ENCODE assay signal across 12 mouse cellular contexts in genomic region chr15:13244306-13244705, GRCm38 (mm10).
DNase-seq lines count a peak whose midpoint lies in the region; ATAC-seq lines count a peak whose summit lies in the region.
"Had no signal": no experiment of that assay in that cellular context is flagged by ENCODE, and none has a peak within 500 bp of the region (broad histone marks: within the 10 kb centered on the region; RNA-seq: fewer than 3 reads in every experiment).

No protein-coding gene starts in this region.

- no peaks in the 10 kb centered on the region for H3K9me3 ChIP-seq in heart, embryonic 11.5 days (replicated peaks; ENCODE audit: control insufficient read depth, low read length)
- H3K9me3 ChIP-seq in embryonic facial prominence, embryonic 14.5 days (ENCODE audit: control insufficient read depth, low read length) = 0 out of 2 replicates have a peak, but pooled peaks cover 2% of the 10 kb centered on the region
- H3K9me3 ChIP-seq: liver, embryonic 13.5 days had no signal

- no peaks in the 10 kb centered on the region for H3K27me3 ChIP-seq in heart, embryonic 11.5 days (ENCODE audit: control insufficient read depth, insufficient read depth, low read length)
- no peaks in the 10 kb centered on the region for H3K27me3 ChIP-seq in embryonic facial prominence, embryonic 14.5 days (replicated peaks; ENCODE audit: control insufficient read depth, insufficient read depth, low read length)
- H3K27me3 ChIP-seq: liver, embryonic 13.5 days had no signal

- no peak for DNase-seq in heart, adult 18-20 months
- DNase-seq in 416B (ENCODE audit: low read depth) = peak; percentile 0
- DNase-seq in embryonic facial prominence, embryonic 14.5 days (ENCODE audit: low spot score) = peak; percentile 18
- peak; percentile 46 for DNase-seq in kidney, postnatal 14 days
- DNase-seq in cerebellum, adult 8-10 months = no peak
- no peak for DNase-seq in layer of hippocampus, postnatal 10 days (ENCODE audit: low spot score in 2 of 2)
- DNase-seq in right cerebral cortex, postnatal 25 days = no peak
- DNase-seq: cerebellum, postnatal 36 days; gastrocnemius, adult 2 months; liver, embryonic 13.5 days had no signal

- H3K4me2 ChIP-seq in heart, embryonic 11.5 days = peak overlapping the region; percentile 56
- H3K4me2 ChIP-seq in embryonic facial prominence, embryonic 14.5 days (ENCODE audit: low read depth, low read length) = peak overlapping the region; percentile 34
- H3K4me2 ChIP-seq: liver, embryonic 13.5 days had no signal

- no peak overlapping the region for H3K27ac ChIP-seq in heart, embryonic 11.5 days (ENCODE audit: low read depth, low read length)
- no peak overlapping the region for H3K27ac ChIP-seq in embryonic facial prominence, embryonic 14.5 days (replicated peaks; ENCODE audit: low read depth, low read length)
- H3K27ac ChIP-seq: gastrocnemius, adult 2 months; liver, embryonic 13.5 days had no signal

- no peaks in the 10 kb centered on the region for H3K36me3 ChIP-seq in heart, embryonic 11.5 days (ENCODE audit: control insufficient read depth, insufficient read depth, low read length)
- no peaks in the 10 kb centered on the region for H3K36me3 ChIP-seq in embryonic facial prominence, embryonic 14.5 days (ENCODE audit: control insufficient read depth, insufficient read depth, low read length)
- H3K36me3 ChIP-seq: liver, embryonic 13.5 days had no signal

- WGBS in heart, embryonic 11.5 days (ENCODE audit: insufficient replicate concordance) = 16% methylated on average over 14 of the region's 14 CpGs
- WGBS in embryonic facial prominence, embryonic 14.5 days = 17% methylated on average over 14 of the region's 14 CpGs

- peak overlapping the region; percentile 19; the same call in 1 of the 2 replicates for H3K4me3 ChIP-seq in heart, embryonic 11.5 days (ENCODE audit: low read depth, low read length)
- no peak overlapping the region for H3K4me3 ChIP-seq in embryonic facial prominence, embryonic 14.5 days (ENCODE audit: low read depth, low read length)
- H3K4me3 ChIP-seq: gastrocnemius, adult 2 months; liver, embryonic 13.5 days had no signal

- peak; percentile 77 for ATAC-seq in heart, embryonic 11.5 days (replicated peaks; ENCODE audit: insufficient number of reproducible peaks, low FRiP score, low TSS enrichment)
- peak; percentile 47; the same call in 1 of the 2 replicates for ATAC-seq in embryonic facial prominence, embryonic 14.5 days (ENCODE audit: low read depth)
- ATAC-seq: CD4-positive, CD25-positive, alpha-beta regulatory T cell, adult 4 months had no signal

- no peak overlapping the region for H3K9ac ChIP-seq in heart, embryonic 11.5 days (ENCODE audit: low read depth, low read length)
- no peak overlapping the region for H3K9ac ChIP-seq in embryonic facial prominence, embryonic 14.5 days (ENCODE audit: low read depth, low read length)
- H3K9ac ChIP-seq: liver, embryonic 13.5 days had no signal

- 0 out of 2 replicates have a peak, but pooled peaks cover 2% of the 10 kb centered on the region for H3K4me1 ChIP-seq in heart, embryonic 11.5 days (ENCODE audit: control insufficient read depth, insufficient read depth, low read length)
- H3K4me1 ChIP-seq in embryonic facial prominence, embryonic 14.5 days (ENCODE audit: control insufficient read depth, insufficient read depth, low read length) = no peaks in the 10 kb centered on the region
- H3K4me1 ChIP-seq: liver, embryonic 13.5 days had no signal

Comparison
In these comparisons a context has a peak if more than half of its experiments do, and no peak if none do; other contexts are left out.
1. DNase-seq: peak in 416B (single experiment), embryonic facial prominence, embryonic 14.5 days (single experiment) and kidney, postnatal 14 days (single experiment); none in heart, adult 18-20 months (0 of 2), cerebellum, adult 8-10 months (single experiment), layer of hippocampus, postnatal 10 days (0 of 2) and right cerebral cortex, postnatal 25 days (single experiment).